Mouse (Mus musculus): ENCODE measurements around the gene 1600002K03Rik.
"Not testable (repeated sequence)": the region's sequence is repeated elsewhere in the genome, so short reads cannot be mapped to it uniquely, and the experiment has no call there.

GRCm38 (mm10) chr10:80223137-80223536 lies 50.4 kb downstream of the 1600002K03Rik start:
- TF ChIP-seq CTCF (IDR thresholded peaks at IDR 0.05; ENCODE audit: low read depth, low read length); POLR2A (IDR thresholded peaks at IDR 0.05; ENCODE audit: insufficient read depth, low read length); EP300 (IDR thresholded peaks at IDR 0.05; ENCODE audit: insufficient read depth, low read depth, low read length): not testable (repeated sequence)

All from ES-Bruce4 (cell line).